Mouse (Mus musculus) lung, adult 2 months (tissue): ENCODE measurements around the gene Preb. TPM values are rescaled to one million over a fixed set of nuclear protein-coding genes. Genes with fewer than 3 reads are reported as not detected.
A peak's percentile ranks its signal among the peaks of the same experiment; 100 is the strongest.

Experiments
- DNase-seq: peaks from one replicate; pipeline ENCODE4 v3.0.0; 2022
- H3K4me1 ChIP-seq: fragments of 200-500 bp; 2 replicates; pipeline ENCODE4 v1.6.1; 2011; ENCODE audit warnings: low read length; ENCODE audit not compliant: control insufficient read depth, insufficient read depth
- H3K4me3 ChIP-seq: fragments of 200-500 bp; replicated peaks from 2 replicates; pipeline ENCODE3; 2011; ENCODE audit warnings: low read depth, mild to moderate bottlenecking, control low read depth, low read length; ENCODE audit errors: extremely low read depth
- CTCF ChIP-seq: fragments of 200-500 bp; IDR thresholded peaks from 2 replicates; pipeline ENCODE4 v1.5.1; 2011; ENCODE audit warnings: mild to moderate bottlenecking, low read length, control low read depth; ENCODE audit not compliant: insufficient read depth
- POLR2A ChIP-seq: fragments of 200-500 bp; IDR thresholded peaks from 2 replicates; pipeline ENCODE4 v1.6.1; 2011; ENCODE audit warnings: low read depth, mild to moderate bottlenecking, control low read depth, low read length, borderline replicate concordance; ENCODE audit errors: extremely low read depth
- WGBS: fragments of 180-500 bp; shearing (Covaris S2); methylation state at CpG from one replicate; pipeline ENCODE4 v1.1.7; 2018; 5-methylcytosine and 5-hydroxymethylcytosine counted together
- polyA plus RNA-seq: library from polyadenylated mRNA; depleted of rRNA; stranded (reverse); fragments of >200 nt; gene quantifications from 2 replicates; pipeline ENCODE4 v1.2.3, GENCODE M21; 2012; rRNA removed

Gene Preb
- polyA plus RNA-seq, 1 experiment, result 253 TPM

DNA sequence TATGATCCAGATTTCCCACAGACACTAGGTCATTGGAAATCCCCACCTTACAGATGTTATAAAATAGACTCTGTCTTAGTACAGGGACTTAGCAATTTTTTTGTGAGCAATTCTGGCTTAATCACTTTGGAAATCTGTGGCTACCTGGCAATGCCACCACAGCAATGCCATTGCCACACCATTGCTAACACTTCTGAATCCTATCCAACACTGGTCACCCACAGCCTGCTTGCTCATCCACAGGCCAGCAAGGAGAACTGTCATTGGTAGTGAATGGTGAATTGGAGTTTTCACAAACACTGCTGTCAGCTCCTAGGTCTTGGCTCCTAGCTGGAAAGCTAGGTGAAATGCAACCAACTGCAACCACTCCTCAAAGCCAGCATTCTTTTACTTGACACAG is 49.7 kb downstream of the Preb start:
- no peak overlapping the region for H3K4me3 ChIP-seq
- H3K4me1 ChIP-seq, result peaks cover 30% of the 10 kb centered on the region
- no peak for TF ChIP-seq CTCF
- no peak for TF ChIP-seq POLR2A
- DNase-seq, result no peak

DNA sequence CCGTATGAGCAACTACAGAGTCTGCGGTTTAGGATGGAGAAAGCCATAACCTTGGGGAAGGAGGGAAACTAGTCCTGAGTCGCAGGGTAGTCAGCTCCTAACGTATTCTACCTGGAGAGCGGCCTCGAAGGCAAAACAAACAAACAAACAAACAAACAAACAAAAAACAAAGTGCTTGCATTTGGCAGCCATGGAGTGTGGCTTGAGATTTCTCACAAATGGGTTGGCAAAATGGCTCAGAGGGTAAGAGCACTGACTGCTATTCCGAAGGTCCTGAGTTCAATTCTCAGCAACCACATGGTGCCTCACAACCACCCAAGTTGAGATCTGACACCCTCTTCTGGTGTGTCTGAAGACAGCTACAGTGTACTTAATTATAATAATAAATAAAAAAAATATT is 50.3 kb downstream of the Preb start:
- WGBS, result 83% methylated on average over 7 of the region's 7 CpGs
- DNase-seq, result no peak
- no peak overlapping the region for H3K4me3 ChIP-seq
- peaks cover 26% of the 10 kb centered on the region for H3K4me1 ChIP-seq
- TF ChIP-seq POLR2A (no peak), CTCF (no peak)

DNA sequence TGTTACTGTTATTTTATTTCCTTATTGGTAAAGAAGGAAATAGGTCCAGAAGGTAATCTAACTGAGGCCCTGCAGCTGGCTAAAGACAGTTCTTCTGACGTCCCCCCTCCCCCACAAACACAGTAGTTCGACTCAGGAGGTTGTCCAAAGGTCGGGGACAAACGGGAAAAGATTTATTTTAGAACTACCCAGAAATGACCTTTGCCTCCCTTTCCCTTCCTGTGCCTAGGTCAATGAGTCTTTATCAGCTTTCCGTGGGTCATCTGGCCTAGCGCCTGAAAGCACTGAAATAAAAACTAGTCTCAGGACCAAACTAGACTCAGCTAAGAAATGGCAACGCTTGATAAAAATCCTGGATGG is 50.9 kb downstream of the Preb start:
- Histone ChIP-seq H3K4me1 (peaks cover 24% of the 10 kb centered on the region), H3K4me3 (no peak overlapping the region)
- DNase-seq, result no peak
- TF ChIP-seq POLR2A (no peak), CTCF (no peak)
- WGBS, result 28% methylated on average over 7 of the region's 7 CpGs

DNA sequence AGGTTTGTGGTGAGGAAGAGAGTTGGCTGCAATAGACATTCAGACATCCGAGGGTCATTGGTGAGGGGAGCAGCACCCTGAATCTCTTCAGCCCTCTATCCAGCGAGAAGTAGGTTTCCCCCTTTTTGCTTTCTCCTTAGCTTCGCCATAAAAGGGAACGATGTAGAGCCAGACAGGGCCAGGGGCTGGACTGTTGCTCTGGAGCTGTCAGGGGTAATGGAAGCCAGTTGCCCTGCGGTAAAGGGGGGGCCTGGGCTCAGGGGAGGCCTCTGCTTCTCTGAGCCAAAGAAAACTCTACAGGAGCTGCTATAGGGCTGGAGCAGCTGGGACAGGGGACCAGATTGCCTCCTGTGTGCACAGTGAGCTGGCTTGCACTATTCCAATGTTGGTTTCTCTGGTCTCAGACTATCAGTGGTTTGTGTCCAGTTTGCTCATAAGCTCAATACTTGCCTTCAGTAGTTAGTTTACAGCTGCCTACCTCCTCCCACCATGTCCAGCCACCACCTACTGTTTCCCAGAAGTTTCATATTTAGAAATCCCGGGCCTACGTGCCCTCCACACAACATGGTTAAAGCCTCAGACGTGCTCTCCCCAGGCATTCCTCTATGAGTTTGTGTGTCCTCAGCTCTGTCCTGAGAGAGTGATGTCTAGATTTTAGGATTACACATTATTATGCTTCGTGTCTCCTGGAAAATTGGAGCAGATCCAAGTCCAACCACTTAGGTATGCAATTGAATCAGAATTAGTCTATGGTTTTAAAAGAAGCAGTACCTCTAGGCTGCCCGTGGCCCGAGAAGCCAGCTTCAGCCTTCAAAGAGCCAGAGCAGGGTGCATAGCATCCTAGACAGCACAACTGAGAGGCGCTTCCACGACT is 51.5 kb downstream of the Preb start:
- peak; percentile 17 for DNase-seq
- Histone ChIP-seq H3K4me3 (no peak overlapping the region), H3K4me1 (peaks cover 21% of the 10 kb centered on the region)
- no peak for TF ChIP-seq POLR2A
- no peak for TF ChIP-seq CTCF
- 42% methylated on average over 13 of the region's 13 CpGs for WGBS

DNA sequence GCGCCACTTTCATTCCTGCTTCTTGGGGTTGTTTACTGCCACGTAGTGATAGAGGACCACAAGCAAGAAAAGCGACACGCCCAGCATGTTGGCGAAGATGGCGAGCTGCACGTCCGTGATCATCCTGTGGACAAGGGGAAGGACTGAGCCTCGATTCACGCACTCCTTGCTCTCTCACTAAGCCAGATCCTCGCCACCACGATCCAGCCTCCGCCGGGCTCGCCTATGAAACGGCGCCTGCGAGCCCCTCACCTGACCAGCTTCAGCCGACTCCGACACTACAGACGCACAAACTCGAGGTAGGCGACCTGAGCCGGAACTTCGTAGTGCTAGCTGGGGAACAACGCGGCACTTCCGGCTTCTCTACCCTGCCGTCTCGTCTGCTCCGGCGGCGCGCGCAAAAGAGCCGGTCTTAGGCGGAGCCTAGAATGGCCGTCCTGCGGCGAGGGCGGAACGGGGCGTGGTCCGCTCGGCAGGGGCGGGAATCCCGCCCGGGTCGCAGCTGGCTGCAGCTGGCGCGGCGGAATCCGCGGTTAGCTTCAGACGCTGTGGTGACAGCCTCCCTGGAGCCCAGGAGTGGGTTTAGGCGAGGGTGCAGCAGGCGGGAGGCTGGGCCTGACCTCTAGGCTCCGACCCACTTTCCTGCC is 52.6 kb downstream of the Preb start, which contains the start of gene Ost4:
Gene Ost4 (minus strand): TSS at position 376 of the 647 bp plus-strand sequence.
- DNase-seq, result peak; percentile 98
- Histone ChIP-seq H3K4me3 (peak within 1 kb of the TSS; percentile 91), H3K4me1 (peaks cover 14% of the 10 kb centered on the region)
- TF ChIP-seq CTCF, result no peak
- peak; percentile 78 for TF ChIP-seq POLR2A
- under 1% methylated on average over 58 of the region's 58 CpGs for WGBS

DNA sequence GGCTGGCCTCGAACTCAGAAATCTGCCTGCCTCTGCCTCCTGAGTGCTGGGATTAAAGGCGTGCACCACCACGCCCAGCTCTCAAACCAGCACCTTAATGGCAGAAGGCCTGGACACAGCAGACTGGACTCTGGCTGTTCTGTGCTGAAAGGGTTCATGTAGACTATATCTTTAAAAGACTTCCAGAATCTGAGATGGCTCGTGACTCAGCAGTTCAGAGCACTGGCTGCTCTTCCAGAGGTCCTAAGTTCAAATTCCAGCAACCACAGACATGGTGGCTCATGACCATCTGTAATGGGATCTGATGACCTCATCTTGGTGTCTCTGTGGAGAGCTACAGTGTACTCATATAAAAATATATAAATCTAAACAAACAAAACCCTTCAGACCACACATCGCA is 58.3 kb downstream of the Preb start:
- Histone ChIP-seq H3K4me3 (no peak overlapping the region), H3K4me1 (peaks cover 2% of the 10 kb centered on the region; the same call in 1 of the 2 replicates)
- no peak for DNase-seq
- WGBS, result 86% methylated on average over 5 of the region's 5 CpGs
- no peak for TF ChIP-seq CTCF
- TF ChIP-seq POLR2A, result no peak

Other genes starting within 250 kb of the Preb start
- 5.6 and 7.9 TPM in 2 replicates for gene Dpysl5, start 248.8 kb downstream of the Preb start, polyA plus RNA-seq
- 66.2 and 81.8 TPM in 2 replicates for gene Mapre3, start 145.7 kb downstream of the Preb start, polyA plus RNA-seq
- gene Tmem214, start 92.3 kb downstream of the Preb start, polyA plus RNA-seq, result 85.7 and 86.6 TPM in 2 replicates
- 19.2 and 20.8 TPM in 2 replicates for gene Agbl5, start 71.7 kb downstream of the Preb start, polyA plus RNA-seq
- gene Ost4, start 52.6 kb downstream of the Preb start, polyA plus RNA-seq, result 218 and 230 TPM in 2 replicates
- 89.9 and 107 TPM in 2 replicates for gene Emilin1, start 47.0 kb downstream of the Preb start, polyA plus RNA-seq
- gene Khk, start 38.9 kb downstream of the Preb start, polyA plus RNA-seq, result 39.0 and 46.6 TPM in 2 replicates
- 2.7 and 5.7 TPM in 2 replicates for gene Cgref1, start 14.8 kb downstream of the Preb start, polyA plus RNA-seq
- gene Tcf23, start 8.3 kb upstream of the Preb start, polyA plus RNA-seq, result 0.95 and 1.2 TPM in 2 replicates
- 113 and 122 TPM in 2 replicates for gene Atraid, start 88.0 kb upstream of the Preb start, polyA plus RNA-seq
- 16.3 and 19.1 TPM in 2 replicates for gene Slc5a6, start 88.6 kb upstream of the Preb start, polyA plus RNA-seq
- gene Cad, start 94.4 kb upstream of the Preb start, polyA plus RNA-seq, result 27.6 and 28.6 TPM in 2 replicates
- not detected in 2 replicates for gene Dnajc5g, start 145.9 kb upstream of the Preb start, polyA plus RNA-seq
- gene Slc30a3, start 147.9 kb upstream of the Preb start, polyA plus RNA-seq, result 0.10 TPM in 1 of 2 replicates, not detected in the other
- gene Trim54, start 156.4 kb upstream of the Preb start, polyA plus RNA-seq, result 3.8 and 14.9 TPM in 2 replicates
- gene Ucn, start 178.5 kb upstream of the Preb start, polyA plus RNA-seq, result not detected in 2 replicates
- 86.4 and 93.4 TPM in 2 replicates for gene Mpv17, start 193.9 kb upstream of the Preb start, polyA plus RNA-seq
- gene Gm29609, start 219.6 kb upstream of the Preb start, polyA plus RNA-seq, result 2.2 and 2.7 TPM in 2 replicates
- gene Gtf3c2, start 219.8 kb upstream of the Preb start, polyA plus RNA-seq, result 39.2 and 59.2 TPM in 2 replicates
- gene Snx17, start 232.9 kb upstream of the Preb start, polyA plus RNA-seq, result 80.9 and 97.0 TPM in 2 replicates
- 28.3 and 44.9 TPM in 2 replicates for gene Eif2b4, start 233.1 kb upstream of the Preb start, polyA plus RNA-seq
- gene Zfp513, start 241.9 kb upstream of the Preb start, polyA plus RNA-seq, result 45.2 and 52.4 TPM in 2 replicates